32 mouse cellular contexts compared by ENCODE assay signal in the genomic region with DNA sequence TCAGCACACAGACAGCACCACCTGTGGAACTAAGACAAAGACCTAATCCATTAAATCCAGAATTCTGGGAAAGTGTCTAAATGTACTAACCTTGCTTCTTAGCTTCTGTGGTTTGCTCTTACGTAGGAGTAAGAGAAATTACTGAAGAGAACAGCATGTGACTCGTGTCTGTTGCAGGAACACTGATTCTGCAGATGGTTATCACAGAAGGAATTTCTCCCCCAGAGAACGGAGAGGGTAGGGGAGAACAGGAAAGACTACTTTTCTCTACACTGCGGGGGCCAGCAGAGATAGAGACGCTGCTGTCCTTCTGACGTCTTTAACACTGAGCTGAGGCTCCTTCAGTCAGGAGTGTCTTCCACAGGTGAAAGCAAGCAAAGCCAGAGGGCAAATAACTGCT. TPM values are rescaled to one million over a fixed set of nuclear protein-coding genes. Genes with fewer than 3 reads are reported as not detected.
DNase-seq lines count a peak whose midpoint lies in the region; ATAC-seq and TF ChIP-seq lines count a peak whose summit lies in the region.
"Had no signal": no experiment of that assay in that cellular context is flagged by ENCODE, and none has a peak within 500 bp of the region (broad histone marks: within the 10 kb centered on the region; RNA-seq: fewer than 3 reads in every experiment).

No protein-coding gene starts in this region.

- WGBS in kidney, adult 2 months = 54% methylated on average over 6 of the region's 6 CpGs
- WGBS in kidney, embryonic 14.5 days = 58% methylated on average over 6 of the region's 6 CpGs

- TF ChIP-seq CTCF in kidney, adult 2 months (conservative IDR thresholded peaks at IDR 0.05; ENCODE audit: insufficient read depth, insufficient read length, low read depth, low read length) = no peak
- TF ChIP-seq CTCF in left cerebral cortex, adult 2 months (IDR thresholded peaks at IDR 0.05) = no peak
- no peak for TF ChIP-seq CTCF in layer of hippocampus, adult 2 months (conservative IDR thresholded peaks at IDR 0.05)

- no peaks in the 10 kb centered on the region for H3K9me3 ChIP-seq in kidney, embryonic 14.5 days (ENCODE audit: control insufficient read depth, low read length)
- H3K9me3 ChIP-seq: forebrain, embryonic 10.5 days; hindbrain, embryonic 10.5 days; intestine, embryonic 15.5 days; midbrain, embryonic 15.5 days; neural tube, embryonic 12.5 days had no signal

- ATAC-seq in kidney, embryonic 14.5 days (ENCODE audit: low FRiP score, low TSS enrichment) = no peak
- ATAC-seq: forebrain, postnatal 0 days; hindbrain, embryonic 16.5 days; intestine, embryonic 15.5 days; midbrain, embryonic 15.5 days had no signal

- no peak for TF ChIP-seq POLR2A in kidney, adult 2 months (IDR thresholded peaks at IDR 0.05; ENCODE audit: low read depth, low read length)

- no peaks in the 10 kb centered on the region for H3K27me3 ChIP-seq in kidney, adult 2 months (replicated peaks; ENCODE audit: control insufficient read depth, insufficient read depth, low read length)
- H3K27me3 ChIP-seq in kidney, embryonic 14.5 days (ENCODE audit: control insufficient read depth, insufficient read depth, low read length) = no peaks in the 10 kb centered on the region
- H3K27me3 ChIP-seq: intestine, embryonic 15.5 days; midbrain, embryonic 15.5 days; neural tube, embryonic 12.5 days had no signal

- no peaks in the 10 kb centered on the region for H3K36me3 ChIP-seq in kidney, adult 2 months (ENCODE audit: control insufficient read depth, insufficient read depth, low read length)
- no peaks in the 10 kb centered on the region for H3K36me3 ChIP-seq in kidney, embryonic 14.5 days (ENCODE audit: control insufficient read depth, insufficient read depth, low read length)
- H3K36me3 ChIP-seq: forebrain, embryonic 10.5 days; hindbrain, embryonic 10.5 days; intestine, embryonic 15.5 days; midbrain, embryonic 15.5 days; neural tube, embryonic 12.5 days had no signal

- H3K27ac ChIP-seq in kidney, adult 2 months (ENCODE audit: insufficient read depth, low read depth, low read length) = 0 out of 2 replicates have a peak overlapping the region, but pooled peaks have one; percentile 12
- no peak overlapping the region for H3K27ac ChIP-seq in kidney, embryonic 14.5 days (ENCODE audit: low read depth, low read length)
- H3K27ac ChIP-seq in left cerebral cortex, adult 2 months = no peak overlapping the region
- peak overlapping the region; percentile 77 for H3K27ac ChIP-seq in layer of hippocampus, adult 2 months
- H3K27ac ChIP-seq: forebrain, embryonic 10.5 days; hindbrain, embryonic 10.5 days; intestine, embryonic 15.5 days; kidney, postnatal 0 days; macrophage; midbrain, embryonic 15.5 days; neural tube, embryonic 12.5 days had no signal

- H3K9ac ChIP-seq in kidney, embryonic 14.5 days (ENCODE audit: low read depth, low read length) = no peak overlapping the region
- H3K9ac ChIP-seq: forebrain, postnatal 0 days; intestine, embryonic 15.5 days; midbrain, embryonic 15.5 days; neural tube, embryonic 12.5 days had no signal

- intact Hi-C loops in left cerebral cortex, postnatal 14 days (cut with DNase I) = no loop called here
- intact Hi-C loops in left cerebral cortex, adult 2 months (cut with DNase I) = no loop called here

- no peaks in the 10 kb centered on the region for H3K4me1 ChIP-seq in kidney, adult 2 months (ENCODE audit: control insufficient read depth, insufficient read depth, low read length)
- H3K4me1 ChIP-seq in kidney, embryonic 14.5 days (ENCODE audit: control insufficient read depth, insufficient read depth, low read length) = peaks cover 6% of the 10 kb centered on the region; the same call in 1 of the 2 replicates
- H3K4me1 ChIP-seq: hindbrain, embryonic 10.5 days; intestine, embryonic 15.5 days; neural tube, embryonic 12.5 days had no signal

- H3K4me3 ChIP-seq in kidney, adult 2 months (ENCODE audit: insufficient read depth, low read depth, low read length) = no peak overlapping the region
- no peak overlapping the region for H3K4me3 ChIP-seq in kidney, embryonic 14.5 days (ENCODE audit: low read length)
- no peak overlapping the region for H3K4me3 ChIP-seq in left cerebral cortex, adult 2 months
- H3K4me3 ChIP-seq in layer of hippocampus, adult 2 months = peak overlapping the region; percentile 32
- H3K4me3 ChIP-seq: forebrain, embryonic 10.5 days; hindbrain, embryonic 10.5 days; intestine, embryonic 15.5 days; midbrain, embryonic 15.5 days; neural tube, embryonic 12.5 days had no signal

- no peak for DNase-seq in kidney, adult 2 months
- peak; percentile 5 to 26 for DNase-seq in left cerebral cortex, postnatal 14 days (ENCODE audit: low spot score in 2 of 2)
- no peak for DNase-seq in left cerebral cortex, adult 2 months (ENCODE audit: extremely low spot score in 1 of 2, low spot score in 2 of 2)
- peak; percentile 19 to 72 for DNase-seq in layer of hippocampus, adult 2 months (ENCODE audit: low spot score in 2 of 2)
- DNase-seq in layer of hippocampus, postnatal 36 days = peak; percentile 12 to 20
- no peak for DNase-seq in adrenal gland, adult 2 months
- DNase-seq: adrenal gland, postnatal 10 days; cerebellum, adult 8-10 months; forebrain, postnatal 0 days; gastrocnemius, postnatal 14 days; heart, adult 11 months; thymus, postnatal 25 days had no signal

- no peak overlapping the region for H3K4me2 ChIP-seq in kidney, embryonic 14.5 days (replicated peaks; ENCODE audit: low read depth, low read length)
- H3K4me2 ChIP-seq: heart, embryonic 11.5 days; intestine, embryonic 15.5 days; midbrain, embryonic 15.5 days; neural tube, embryonic 12.5 days had no signal

RNA-seq across cellular contexts. Expression of a gene that starts 4.3 kb away (rescaled TPM):
- polyA plus RNA-seq in kidney, adult 2 months (2012; rRNA removed) = 32.8 and 35.6 TPM in 2 replicates
- 25.1 and 32.7 TPM in 2 replicates for polyA plus RNA-seq in kidney, embryonic 14.5 days (2014; fragmentation: Nextera tagmentation; extraction: Ambion mirVana)
- 1 to 10 TPM; 2.7 to 2.9 TPM for total RNA-seq in left cerebral cortex, postnatal 14 days (2021)
- total RNA-seq in left cerebral cortex, adult 2 months (2021) = 1 to 10 TPM; 2.6 to 3.4 TPM
- total RNA-seq in layer of hippocampus, adult 2 months (2021) = 10 to 100 TPM; 60.8 to 71.0 TPM
- 10 to 100 TPM; 60.4 to 73.2 TPM for total RNA-seq in layer of hippocampus, postnatal 36 days (2021)
- 10 to 100 TPM; 15.2 to 33.6 TPM for total RNA-seq in adrenal gland, adult 2 months (2021)
- not detected in 2 replicates for polyA plus RNA-seq in adrenal gland, adult 2 months (2012; rRNA removed)
- total RNA-seq: forebrain, postnatal 0 days; gastrocnemius, postnatal 14 days; liver, adult 2 months; MEL had no signal
- polyA plus RNA-seq: C2C12; forebrain, embryonic 10.5 days; heart, postnatal 0 days; hindbrain, embryonic 10.5 days; hindbrain, embryonic 16.5 days; intestine, embryonic 15.5 days; limb, embryonic 11.5 days; liver, adult 2 months; liver, embryonic 16.5 days; lung, embryonic 16.5 days; macrophage; midbrain, embryonic 15.5 days; neural tube, embryonic 12.5 days; spleen, adult 2 months; stomach, embryonic 14.5 days had no signal

RNA-seq across cellular contexts. Expression of a gene that starts 16.2 kb away (rescaled TPM):
- polyA plus RNA-seq in kidney, adult 2 months (2012; rRNA removed) = 36.5 and 38.6 TPM in 2 replicates
- polyA plus RNA-seq in kidney, embryonic 14.5 days (2014; fragmentation: Nextera tagmentation; extraction: Ambion mirVana) = 88.6 and 102 TPM in 2 replicates
- total RNA-seq in left cerebral cortex, postnatal 14 days (2021) = 1 to 10 TPM; 6.2 to 8.8 TPM
- 10 to 100 TPM; 10.6 to 11.2 TPM for total RNA-seq in left cerebral cortex, adult 2 months (2021)
- total RNA-seq in layer of hippocampus, adult 2 months (2021) = 10 to 100 TPM; 12.0 to 12.2 TPM
- total RNA-seq in layer of hippocampus, postnatal 36 days (2021) = 10 to 100 TPM in 1 of 2 experiments, 1 to 10 TPM in 1; 8.3 to 10.1 TPM
- total RNA-seq in adrenal gland, adult 2 months (2021) = 10 to 100 TPM; 19.0 to 20.7 TPM
- 9.3 and 10.9 TPM in 2 replicates for polyA plus RNA-seq in adrenal gland, adult 2 months (2012; rRNA removed)

RNA-seq across cellular contexts. Expression of a gene that starts 25.9 kb away (rescaled TPM):
- not detected in 2 replicates for polyA plus RNA-seq in kidney, adult 2 months (2012; rRNA removed)
- 0.43 TPM in 1 of 2 replicates, not detected in the other for polyA plus RNA-seq in kidney, embryonic 14.5 days (2014; fragmentation: Nextera tagmentation; extraction: Ambion mirVana)
- total RNA-seq in left cerebral cortex, postnatal 14 days (2021) = not detected
- total RNA-seq in left cerebral cortex, adult 2 months (2021) = not detected
- total RNA-seq in layer of hippocampus, adult 2 months (2021) = not detected
- not detected for total RNA-seq in layer of hippocampus, postnatal 36 days (2021)
- not detected for total RNA-seq in adrenal gland, adult 2 months (2021)
- polyA plus RNA-seq in adrenal gland, adult 2 months (2012; rRNA removed) = not detected in 2 replicates
- total RNA-seq: adrenal gland, postnatal 10 days; forebrain, postnatal 0 days; gastrocnemius, postnatal 14 days; layer of hippocampus, postnatal 14 days; liver, adult 2 months; MEL had no signal
- polyA plus RNA-seq: C2C12; forebrain, embryonic 10.5 days; forebrain, postnatal 0 days; heart, embryonic 11.5 days; heart, postnatal 0 days; hindbrain, embryonic 10.5 days; hindbrain, embryonic 16.5 days; intestine, embryonic 15.5 days; limb, embryonic 11.5 days; liver, adult 2 months; liver, embryonic 16.5 days; lung, embryonic 16.5 days; macrophage; neural tube, embryonic 12.5 days; spleen, adult 2 months; stomach, embryonic 14.5 days had no signal

RNA-seq across cellular contexts. Expression of a gene that starts 33.1 kb away (rescaled TPM):
- not detected in 2 replicates for polyA plus RNA-seq in kidney, adult 2 months (2012; rRNA removed)
- 0.27 TPM in 1 of 2 replicates, not detected in the other for polyA plus RNA-seq in kidney, embryonic 14.5 days (2014; fragmentation: Nextera tagmentation; extraction: Ambion mirVana)
- not detected for total RNA-seq in left cerebral cortex, postnatal 14 days (2021)
- total RNA-seq in left cerebral cortex, adult 2 months (2021) = not detected
- not detected for total RNA-seq in layer of hippocampus, adult 2 months (2021)
- total RNA-seq in layer of hippocampus, postnatal 36 days (2021) = not detected
- under 1 TPM; 0.52 to 0.69 TPM for total RNA-seq in adrenal gland, adult 2 months (2021)
- polyA plus RNA-seq in adrenal gland, adult 2 months (2012; rRNA removed) = 0.71 TPM in 1 of 2 replicates, not detected in the other
- total RNA-seq: forebrain, postnatal 0 days; gastrocnemius, postnatal 14 days; layer of hippocampus, postnatal 14 days; liver, adult 2 months; MEL had no signal
- polyA plus RNA-seq: C2C12; forebrain, embryonic 10.5 days; hindbrain, embryonic 10.5 days; midbrain, embryonic 15.5 days had no signal

RNA-seq across cellular contexts. Expression of a gene that starts 59.0 kb away (rescaled TPM):
- 3.2 and 4.3 TPM in 2 replicates for polyA plus RNA-seq in kidney, adult 2 months (2012; rRNA removed)
- 21.1 and 31.6 TPM in 2 replicates for polyA plus RNA-seq in kidney, embryonic 14.5 days (2014; fragmentation: Nextera tagmentation; extraction: Ambion mirVana)
- total RNA-seq in left cerebral cortex, postnatal 14 days (2021) = 1 to 10 TPM; 4.5 TPM
- 1 to 10 TPM; 5.5 to 6.9 TPM for total RNA-seq in left cerebral cortex, adult 2 months (2021)
- total RNA-seq in layer of hippocampus, adult 2 months (2021) = 1 to 10 TPM; 4.7 TPM
- 1 to 10 TPM; 4.4 to 5.0 TPM for total RNA-seq in layer of hippocampus, postnatal 36 days (2021)
- total RNA-seq in adrenal gland, adult 2 months (2021) = 10 to 100 TPM; 11.4 to 13.3 TPM
- polyA plus RNA-seq in adrenal gland, adult 2 months (2012; rRNA removed) = 4.3 TPM in 2 replicates

Comparison
In these comparisons a context has a peak if more than half of its experiments do, and no peak if none do; other contexts are left out.
1. DNase-seq: peak in left cerebral cortex, postnatal 14 days (2 of 2), layer of hippocampus, adult 2 months (2 of 2) and layer of hippocampus, postnatal 36 days (2 of 2); none in kidney, adult 2 months (single experiment), left cerebral cortex, adult 2 months (0 of 2) and adrenal gland, adult 2 months (single experiment).
2. H3K27ac ChIP-seq: peak in kidney, adult 2 months (single experiment) and layer of hippocampus, adult 2 months (single experiment); none in kidney, embryonic 14.5 days (single experiment) and left cerebral cortex, adult 2 months (single experiment).